Mouse (Mus musculus) adrenal gland (tissue): ENCODE data around the gene Scamp3.

Source experiments
- intact Hi-C: fragments of 180-260 bp; cut with DNase I; formaldehyde crosslinking; loops from one replicate; pipeline ENCODE4 v1.15.1; 2025

Scamp3 gene

DNA sequence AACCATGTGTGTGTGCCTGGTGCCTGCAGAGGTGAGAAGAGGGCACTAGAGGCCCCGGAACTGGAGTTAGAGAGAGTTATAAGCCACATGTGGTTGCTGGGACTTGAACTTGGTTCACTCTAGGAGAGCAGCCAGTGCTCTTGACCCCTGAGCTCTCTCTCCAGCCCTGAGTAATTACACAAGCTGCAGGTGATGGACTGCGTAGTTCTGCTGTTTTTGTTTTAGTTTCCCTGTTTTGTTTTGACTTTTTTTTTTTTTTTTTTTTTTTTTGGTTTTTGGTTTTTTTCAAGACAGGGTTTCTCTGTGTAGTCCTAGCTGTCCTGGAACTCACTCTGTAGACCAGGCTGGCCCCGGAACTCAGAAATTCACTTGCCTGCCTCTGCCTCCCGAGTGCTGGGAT lies 15.5 kb upstream of the Scamp3 start:
- intact Hi-C loops, result loop anchor here (5.0 kb wide), 1 partner anchor 44 kb away; no protein-coding TSS in a partner anchor

DNA sequence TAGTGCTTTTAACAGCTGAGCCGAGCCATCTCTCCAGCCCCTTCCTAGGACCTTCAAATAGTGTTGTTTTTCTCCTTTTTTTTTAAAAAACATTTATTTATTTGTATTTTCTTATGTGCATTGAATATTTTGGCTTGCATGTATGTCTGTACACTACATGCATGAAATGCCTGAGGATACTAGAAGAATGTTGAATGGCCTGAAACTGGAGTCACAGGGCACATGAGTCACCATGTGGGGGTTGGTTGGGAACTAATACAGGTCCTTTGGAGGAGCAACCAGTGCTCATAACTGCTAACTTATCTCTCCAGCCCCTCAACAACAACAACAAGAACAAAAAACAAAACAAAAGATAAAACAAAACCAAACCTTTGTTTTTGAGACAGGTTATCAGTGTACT lies 14.2 kb upstream of the Scamp3 start:
- intact Hi-C loops, result loop anchor here (5.0 kb wide), 1 partner anchor 46 kb away; no protein-coding TSS in a partner anchor

- intact Hi-C loops, result loop anchor here (5.0 kb wide), 1 partner anchor 46 kb away; no protein-coding TSS in a partner anchor
Observed at GRCm38 (mm10) chr3:89163643-89164245, 13.5 kb upstream of the Scamp3 start.

GRCm38 (mm10) chr3:89164506-89165267 lies 12.6 kb upstream of the Scamp3 start, which contains the start of gene Clk2:
TSS of gene Clk2 (plus strand) at chr3:89164795.
- intact Hi-C loops, result loop anchor here (5.0 kb wide), 1 partner anchor 47 kb away; no protein-coding TSS in a partner anchor

DNA sequence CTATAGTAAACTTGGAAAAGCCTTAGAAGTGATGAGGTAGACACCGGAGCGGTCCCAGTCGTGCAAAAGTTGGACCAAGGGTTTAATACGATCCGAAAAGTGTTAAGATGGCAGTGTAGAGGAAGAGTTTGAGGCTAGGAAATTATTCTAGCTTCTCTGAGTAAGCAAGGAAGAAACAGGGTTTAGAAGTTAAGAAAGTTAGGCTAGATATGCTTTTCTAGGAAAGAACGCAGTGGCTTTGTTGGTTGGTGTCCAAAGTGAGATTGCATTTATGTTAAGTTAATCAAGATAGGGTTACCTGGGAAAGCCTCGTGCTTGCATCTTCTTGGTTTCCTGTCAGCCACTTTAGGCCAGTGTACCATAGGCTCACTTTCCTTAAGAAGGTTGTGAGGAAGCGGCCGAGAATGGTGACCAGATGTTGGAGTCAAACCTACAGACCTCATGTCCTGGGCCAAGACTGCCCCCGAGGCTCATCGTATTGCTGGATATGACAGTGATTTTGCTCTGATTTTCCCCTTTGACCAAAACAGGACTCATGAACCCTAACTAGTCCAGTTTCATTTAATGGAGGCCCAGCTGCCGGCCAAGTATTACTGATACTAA lies 11.9 kb upstream of the Scamp3 start:
- intact Hi-C loops, result no loop called here

- intact Hi-C loops, result no loop called here
Observed at GRCm38 (mm10) chr3:89166945-89167344, 10.3 kb upstream of the Scamp3 start.

DNA sequence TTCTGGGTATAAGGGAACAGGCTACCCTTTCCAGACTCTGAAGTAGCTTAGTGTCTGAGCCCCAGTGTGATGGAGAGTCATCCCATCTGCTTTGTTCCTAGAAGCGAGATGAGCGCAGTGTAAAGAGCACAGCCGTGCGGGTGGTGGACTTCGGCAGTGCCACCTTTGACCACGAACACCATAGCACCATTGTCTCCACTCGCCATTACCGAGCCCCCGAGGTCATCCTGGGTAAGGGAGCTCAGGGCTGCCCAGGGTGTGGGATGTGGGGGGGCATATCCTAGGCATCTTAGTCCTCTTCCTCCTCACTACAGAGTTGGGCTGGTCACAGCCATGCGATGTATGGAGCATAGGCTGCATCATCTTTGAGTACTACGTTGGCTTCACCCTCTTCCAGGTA lies 2.4 kb upstream of the Scamp3 start:
- intact Hi-C loops, result no loop called here

GRCm38 (mm10) chr3:89175544-89175943 lies 1.7 kb upstream of the Scamp3 start:
- intact Hi-C loops, result no loop called here

DNA sequence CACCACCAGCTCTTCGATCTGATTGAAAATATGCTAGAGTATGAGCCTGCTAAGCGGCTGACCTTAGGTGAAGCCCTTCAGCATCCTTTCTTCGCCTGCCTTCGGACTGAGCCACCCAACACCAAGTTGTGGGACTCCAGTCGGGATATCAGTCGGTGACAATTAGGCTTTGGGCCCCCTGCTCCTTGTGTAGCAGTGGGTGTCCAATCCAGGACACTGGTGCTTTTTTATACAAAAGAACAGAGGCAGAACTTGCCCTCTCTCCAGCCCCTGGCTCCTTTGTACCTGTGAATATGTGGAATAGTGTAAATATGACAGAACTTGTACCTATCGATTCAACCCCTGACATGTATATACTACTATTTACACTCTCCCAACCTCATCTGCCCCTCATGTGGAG lies 852 bp upstream of the Scamp3 start:
- intact Hi-C loops, result no loop called here

DNA sequence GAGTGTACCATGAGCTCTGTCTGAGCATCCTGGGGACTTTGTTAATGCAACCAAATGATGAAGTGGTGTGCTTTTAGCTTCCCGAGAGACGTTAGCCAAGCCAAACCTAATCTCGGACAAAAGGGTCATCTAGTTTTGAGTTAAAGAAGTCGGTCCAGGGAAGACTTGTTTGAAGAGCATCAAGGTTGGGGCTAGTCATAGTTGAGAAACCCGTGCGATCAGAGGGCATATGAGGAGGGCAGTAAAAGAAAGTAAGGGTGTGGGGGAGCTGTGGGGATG lies 773 bp downstream of the Scamp3 start:
- intact Hi-C loops, result no loop called here

- intact Hi-C loops, result no loop called here
Observed at GRCm38 (mm10) chr3:89179056-89179455, 1.8 kb downstream of the Scamp3 start.

GRCm38 (mm10) chr3:89181749-89182500 lies 4.7 kb downstream of the Scamp3 start:
- intact Hi-C loops, result no loop called here

DNA sequence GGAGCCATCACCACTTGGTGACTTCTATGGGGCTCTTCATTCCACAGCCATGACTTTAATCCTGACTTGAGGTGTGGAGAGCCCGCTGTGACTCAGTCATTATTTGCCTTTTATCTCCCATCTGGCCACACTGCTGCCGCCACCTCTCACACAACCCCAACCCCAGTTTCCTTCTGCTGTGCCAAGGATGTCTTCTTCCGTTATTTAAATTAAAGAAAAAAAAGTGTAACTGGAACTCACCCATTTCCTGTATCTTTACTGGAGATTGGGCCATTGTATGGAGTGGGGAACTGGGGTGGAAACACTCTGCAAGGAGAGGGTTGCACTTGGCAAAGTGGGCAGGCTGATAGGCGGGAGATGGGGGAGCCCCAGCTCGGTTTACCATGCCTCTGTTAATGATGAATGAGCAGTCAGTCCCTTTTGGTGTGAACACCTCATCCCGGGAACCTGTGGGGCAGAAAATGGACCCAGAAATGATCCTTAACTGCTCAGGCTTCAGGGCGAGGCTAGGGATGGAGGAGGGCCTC lies 5.3 kb downstream of the Scamp3 start:
- intact Hi-C loops, result no loop called here

GRCm38 (mm10) chr3:89183058-89183958 lies 6.0 kb downstream of the Scamp3 start, which contains the start of gene Fam189b:
TSS of gene Fam189b (plus strand) at chr3:89183143.
- intact Hi-C loops, result no loop called here

- intact Hi-C loops, result no loop called here
Observed at GRCm38 (mm10) chr3:89183959-89184315, 6.7 kb downstream of the Scamp3 start.

DNA sequence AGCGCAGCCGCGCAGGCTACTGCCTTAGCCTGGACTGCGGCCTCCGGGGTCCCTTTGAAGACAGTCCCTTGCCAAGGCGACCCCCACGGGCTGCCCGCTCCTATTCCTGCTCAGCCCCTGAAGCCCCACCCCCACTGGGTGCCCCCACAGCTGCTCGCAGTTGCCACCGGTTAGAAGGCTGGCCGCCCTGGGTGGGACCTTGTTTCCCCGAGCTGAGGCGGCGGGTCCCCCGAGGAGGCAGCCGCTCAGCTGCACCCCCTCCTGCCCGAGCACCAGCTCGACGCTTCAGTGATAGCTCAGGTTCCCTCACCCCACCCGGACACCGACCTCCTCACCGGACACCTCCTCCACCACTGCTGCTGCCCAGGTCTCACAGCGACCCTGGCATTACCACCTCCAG lies 9.9 kb downstream of the Scamp3 start:
- intact Hi-C loops, result no loop called here

DNA sequence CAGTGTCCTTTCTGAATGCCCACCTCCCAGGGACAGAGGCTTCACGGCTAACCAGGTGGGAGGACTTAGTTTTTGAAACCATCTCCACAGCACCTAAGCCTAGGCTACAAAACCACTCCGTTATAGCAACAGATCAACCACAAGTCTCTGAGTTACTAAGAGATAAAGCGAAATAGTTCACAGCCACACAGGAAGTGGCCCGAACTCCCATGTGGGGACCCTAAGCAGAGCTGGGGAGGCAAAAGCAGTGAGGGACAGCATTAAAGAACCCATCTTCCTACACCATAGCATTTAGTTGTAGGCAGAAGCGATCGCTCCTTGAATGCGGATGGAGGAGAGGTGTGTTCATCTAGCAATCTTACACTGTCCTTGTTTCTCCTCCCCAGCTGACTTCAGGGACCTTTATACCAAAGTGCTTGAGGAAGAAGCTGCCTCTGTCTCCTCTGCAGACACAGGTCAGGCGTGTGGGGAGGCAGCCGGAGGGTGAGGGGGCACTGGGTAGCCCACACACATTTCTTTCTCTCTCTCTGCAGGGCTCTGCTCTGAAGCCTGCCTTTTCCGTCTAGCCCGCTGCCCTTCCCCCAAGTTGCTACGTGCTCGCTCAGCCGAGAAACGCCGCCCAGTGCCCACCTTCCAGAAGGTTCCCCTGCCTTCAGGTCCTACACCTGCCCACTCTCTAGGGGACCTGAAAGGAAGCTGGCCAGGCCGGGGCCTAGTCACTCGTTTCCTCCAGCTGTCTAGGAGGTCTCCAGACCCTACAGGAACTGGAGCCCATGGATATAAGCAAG lies 10.6 kb downstream of the Scamp3 start:
- intact Hi-C loops, result no loop called here

DNA sequence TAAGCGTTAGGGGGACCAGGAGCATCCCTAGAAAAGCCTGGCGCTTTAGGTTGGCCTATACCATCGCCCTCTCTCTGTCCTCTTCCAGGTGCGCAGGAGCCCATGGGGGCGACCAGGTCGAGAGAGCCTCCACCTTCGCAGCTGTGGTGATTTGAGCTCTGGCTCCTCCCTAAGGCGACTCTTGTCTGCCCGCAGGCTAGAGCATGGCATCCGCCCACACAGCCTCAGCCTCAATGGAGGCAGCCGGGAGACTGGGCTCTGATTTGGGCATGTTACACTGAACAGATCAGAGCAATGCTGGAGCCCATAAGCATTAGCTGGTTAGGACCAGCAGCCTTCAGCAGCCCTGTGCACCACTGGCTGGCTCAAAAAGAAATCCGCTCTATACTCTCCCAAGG lies 11.2 kb downstream of the Scamp3 start:
- intact Hi-C loops, result no loop called here

DNA sequence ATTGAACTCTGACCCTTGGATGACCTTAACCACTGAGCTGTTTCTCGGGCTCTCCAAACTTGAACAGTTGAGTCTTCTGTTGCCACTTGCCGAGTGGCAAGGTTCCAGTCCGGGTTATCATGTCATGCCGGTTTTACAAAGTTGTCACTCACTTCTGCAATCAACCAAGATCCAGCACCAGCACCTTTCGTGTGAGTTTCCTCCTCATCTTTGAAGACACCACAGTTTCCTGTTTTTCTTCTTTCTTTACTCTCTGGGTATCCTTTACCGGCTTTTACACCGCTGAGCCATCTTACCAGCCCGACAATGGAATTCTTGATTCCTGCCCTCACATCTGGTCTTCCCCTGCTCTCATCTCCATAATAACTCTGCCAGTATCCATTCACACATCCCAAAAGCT lies 13.2 kb downstream of the Scamp3 start:
- intact Hi-C loops, result no loop called here

DNA sequence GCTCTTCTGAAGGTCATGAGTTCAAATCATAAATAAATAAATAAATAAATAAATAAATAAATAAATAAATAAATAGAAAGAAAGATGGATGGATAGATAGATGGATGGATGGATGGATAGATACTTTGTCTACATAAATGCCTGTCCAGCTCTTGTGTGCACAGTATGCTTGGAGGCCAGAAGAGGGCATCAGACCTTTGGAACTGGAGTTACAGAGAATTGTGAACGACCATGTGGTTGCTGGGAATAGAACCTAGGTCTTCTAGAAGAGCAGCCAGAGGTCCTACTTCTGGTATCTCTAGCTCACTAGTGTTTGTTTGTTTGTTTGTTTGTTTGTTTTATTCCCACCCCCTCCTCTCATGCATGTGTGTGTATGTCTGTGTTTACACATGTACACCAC lies 16.1 kb downstream of the Scamp3 start:
- intact Hi-C loops, result no loop called here
